Mouse (Mus musculus) urinary bladder, postnatal 36 days (tissue): ENCODE measurements around the gene Sfrp5.
A peak's percentile ranks its signal among the peaks of the same experiment; 100 is the strongest.

Experiments used
- DNase-seq, 2 experiments: peaks; one replicate each; pipeline ENCODE4 v3.0.0; 2022; ENCODE audit warnings: low spot score in 2 of 2, mixed read lengths in 1 of 2

Sfrp5 gene

GRCm38 (mm10) chr19:42198026-42198425 lies 4.0 kb downstream of the Sfrp5 start:
- no peak for DNase-seq

GRCm38 (mm10) chr19:42197066-42197465 lies 5.0 kb downstream of the Sfrp5 start:
- DNase-seq, result no peak

DNA sequence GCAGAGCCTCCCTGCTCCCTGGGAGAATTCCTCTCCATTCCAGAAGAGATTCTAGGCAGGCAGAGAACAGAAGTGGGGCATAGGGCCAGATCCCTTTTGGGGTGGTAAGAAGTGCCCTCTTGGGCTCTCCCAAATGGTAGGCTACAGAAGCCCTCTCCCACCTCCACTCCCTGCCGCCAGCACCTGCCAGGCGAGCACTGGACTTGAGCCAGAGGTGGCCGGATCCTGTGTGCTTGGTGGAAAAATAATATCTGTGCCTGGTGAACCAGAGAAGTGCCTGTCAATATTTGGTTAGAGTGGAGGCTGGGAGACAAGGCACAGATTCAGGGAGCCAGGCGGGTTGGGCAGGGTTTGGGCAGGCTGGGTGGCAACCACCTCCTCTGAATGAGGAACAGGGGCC lies 5.7 kb downstream of the Sfrp5 start:
- DNase-seq, result no peak

DNA sequence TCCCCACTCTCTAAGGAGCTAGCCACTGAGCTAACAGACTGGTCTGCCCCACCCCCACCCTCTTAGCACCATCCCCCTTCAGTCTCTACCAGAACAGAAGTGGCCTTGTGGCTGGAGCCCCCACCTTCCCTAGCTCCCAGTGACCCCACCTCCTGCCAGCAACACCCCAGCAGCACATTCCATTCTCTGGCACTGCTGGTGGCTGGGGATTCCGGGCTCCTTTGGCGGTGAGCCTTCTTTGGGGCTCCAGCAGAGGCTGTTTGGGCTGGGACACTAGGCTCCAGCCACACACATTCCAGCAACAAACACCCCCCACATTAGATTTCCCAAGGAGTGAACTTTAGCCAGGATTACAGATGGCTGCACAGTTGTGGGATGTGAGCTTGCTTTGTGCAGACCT lies 8.7 kb downstream of the Sfrp5 start:
- DNase-seq, result no peak

- DNase-seq, result peak in 1 of 2 experiments; percentile 45
These were observed 11.6 kb downstream of the Sfrp5 start for GRCm38 (mm10) chr19:42190494-42190893.

DNA sequence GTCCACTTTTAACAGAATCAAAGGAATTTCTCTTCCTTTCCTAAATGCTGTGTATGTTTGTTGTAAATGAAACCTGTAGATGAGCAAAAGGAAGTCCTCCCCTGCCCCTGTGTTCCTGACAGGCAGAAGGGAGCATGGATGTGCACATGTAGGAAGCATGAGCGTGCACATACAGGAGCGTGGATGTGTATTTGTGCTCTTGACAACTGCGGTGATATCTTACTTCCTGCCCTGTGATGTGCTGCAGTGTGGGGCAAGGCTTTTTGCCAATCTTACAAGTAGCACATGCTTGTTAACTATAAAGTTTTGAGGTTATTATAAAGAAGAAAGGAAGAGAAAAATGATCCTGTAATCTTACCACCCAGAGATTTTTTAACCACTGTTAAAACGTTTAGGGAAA lies 12.3 kb downstream of the Sfrp5 start:
- no peak for DNase-seq

GRCm38 (mm10) chr19:42182673-42183072 lies 19.4 kb downstream of the Sfrp5 start:
- no peak for DNase-seq

DNA sequence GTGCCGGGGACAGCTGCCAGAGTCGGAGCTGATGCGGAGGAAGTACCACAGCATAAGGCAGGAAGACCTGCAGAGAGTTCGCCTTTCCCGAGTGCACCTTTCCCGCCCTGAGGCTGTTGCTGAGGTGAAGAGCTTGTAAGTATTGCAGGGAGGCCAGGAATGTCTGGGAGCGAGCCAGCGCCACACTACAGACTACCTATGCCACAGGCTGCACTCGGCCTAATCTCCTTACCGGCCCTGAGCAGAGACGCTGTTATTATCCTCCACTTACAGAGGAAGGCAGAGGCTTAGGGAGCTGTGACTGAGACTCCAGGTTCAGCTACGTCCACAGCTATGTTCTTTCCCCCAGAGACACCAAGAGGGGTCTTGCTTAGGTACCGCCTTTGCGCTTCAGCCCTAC lies 22.7 kb downstream of the Sfrp5 start:
- DNase-seq, result no peak

- no peak for DNase-seq
These were observed 24.6 kb downstream of the Sfrp5 start for GRCm38 (mm10) chr19:42177461-42177860.

GRCm38 (mm10) chr19:42176841-42177240 lies 25.2 kb downstream of the Sfrp5 start:
- no peak for DNase-seq

DNA sequence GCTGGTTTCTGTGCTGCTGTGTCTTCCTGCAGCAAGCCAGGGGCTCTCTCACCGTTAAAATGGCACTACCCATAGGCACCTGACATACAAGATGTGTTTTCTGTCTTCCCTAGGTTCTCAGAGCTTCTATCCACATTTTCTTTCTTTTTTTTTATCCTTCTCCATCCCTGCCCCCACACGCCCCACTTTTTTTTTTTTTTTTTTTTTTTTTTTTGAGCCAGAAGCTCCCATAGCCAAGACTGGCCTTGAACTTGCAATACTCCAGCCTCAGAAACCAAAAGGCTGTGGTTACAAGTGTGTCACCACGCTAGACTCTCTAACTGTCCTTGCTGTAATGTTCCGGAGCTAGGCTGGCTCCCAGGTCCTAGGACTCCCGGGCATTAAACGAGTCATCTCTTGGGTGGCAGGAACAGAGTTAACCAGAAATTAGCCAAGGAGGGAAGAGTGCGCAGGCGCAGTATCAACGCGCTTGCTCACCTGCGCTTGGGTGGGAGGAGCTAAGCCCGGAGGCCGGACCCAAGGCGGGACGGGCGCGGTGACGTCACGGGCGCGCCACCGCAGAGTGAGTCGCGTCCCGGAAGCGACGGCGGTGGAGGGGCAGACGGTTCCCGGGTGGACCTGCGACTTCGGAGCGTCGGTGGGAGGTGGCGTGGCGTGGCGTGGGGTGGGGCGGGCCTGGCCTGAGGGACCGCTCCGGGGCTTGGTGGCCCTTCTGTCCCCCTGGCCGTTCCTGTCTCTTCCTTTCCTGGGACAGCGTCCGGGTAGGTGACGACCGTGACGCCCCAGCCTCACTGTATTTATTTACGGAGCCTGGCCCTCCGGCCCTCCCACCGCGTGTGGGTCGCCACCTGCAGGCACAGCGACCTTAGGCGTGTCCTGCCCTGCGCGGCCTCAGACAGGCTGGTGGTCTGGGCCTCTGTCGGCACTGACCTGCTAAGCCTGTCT lies 31.8 kb downstream of the Sfrp5 start:
- DNase-seq, result peak; percentile 90 to 93

- DNase-seq, result no peak
These were observed 32.6 kb downstream of the Sfrp5 start for GRCm38 (mm10) chr19:42169322-42169975.

DNA sequence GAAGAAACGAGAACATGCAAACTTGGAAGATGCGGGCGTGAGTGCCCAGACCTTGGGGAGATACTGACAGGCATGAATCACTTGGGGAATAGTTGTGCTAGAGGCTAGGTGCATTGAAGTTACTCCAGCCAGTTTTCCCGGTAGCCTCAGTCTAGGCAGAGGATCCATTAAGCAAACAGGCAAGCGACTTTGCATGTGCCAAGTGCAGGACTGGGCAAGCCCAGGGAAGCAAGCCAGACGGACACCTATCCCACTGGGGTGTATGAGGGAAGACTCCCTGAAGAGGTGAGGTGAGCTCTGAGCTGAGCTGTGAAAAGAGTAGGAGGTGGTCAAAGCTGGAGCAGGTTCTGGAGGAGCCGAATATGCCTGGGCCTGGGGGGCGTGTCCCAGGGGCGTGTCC lies 34.6 kb downstream of the Sfrp5 start:
- no peak for DNase-seq

GRCm38 (mm10) chr19:42166766-42167165 lies 35.3 kb downstream of the Sfrp5 start:
- DNase-seq, result no peak

DNA sequence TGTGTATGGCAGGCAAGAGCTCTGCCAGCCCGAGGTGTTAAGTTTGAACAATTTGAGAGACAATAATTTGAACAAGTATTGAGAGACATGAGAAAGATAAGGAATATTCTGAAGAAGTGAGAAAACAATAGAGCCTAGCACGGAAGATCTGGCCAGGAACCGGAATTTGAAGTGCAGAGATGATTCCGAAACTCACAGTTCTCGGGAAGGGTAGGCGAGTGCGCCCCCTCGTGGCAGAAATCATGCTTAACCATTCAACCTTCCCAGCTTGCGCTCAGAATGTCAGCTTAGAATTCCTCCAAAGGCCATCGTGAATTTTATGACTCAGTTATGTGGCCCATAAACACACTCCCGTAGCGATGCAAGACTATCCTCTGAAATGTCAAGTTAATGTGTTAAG lies 35.9 kb downstream of the Sfrp5 start:
- peak; percentile 84 to 88 for DNase-seq

DNA sequence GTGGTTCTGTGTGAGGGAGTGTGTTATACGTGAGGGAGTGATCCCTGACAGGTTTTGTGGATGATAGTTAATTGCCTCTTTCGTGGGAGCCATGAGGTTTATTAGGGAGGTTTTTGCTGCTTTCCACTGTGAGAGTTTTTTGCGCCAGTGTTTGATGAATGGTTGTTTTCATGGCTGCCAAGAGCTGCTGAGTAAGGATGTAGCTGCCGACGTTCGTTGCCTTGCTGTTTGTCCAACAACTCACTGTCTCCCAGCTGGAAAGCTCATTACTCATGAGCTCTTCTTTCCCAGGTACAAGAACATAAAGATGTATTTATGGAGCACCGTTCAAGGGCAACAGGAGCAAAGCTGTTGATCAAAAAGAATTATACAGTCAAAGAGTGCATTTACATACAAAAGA lies 37.9 kb downstream of the Sfrp5 start:
- DNase-seq, result no peak

- DNase-seq, result no peak
These were observed 38.3 kb downstream of the Sfrp5 start, which contains the start of gene Zfyve27 for GRCm38 (mm10) chr19:42163764-42164163. Gene Zfyve27 (plus strand): TSS chr19:42163951.

DNA sequence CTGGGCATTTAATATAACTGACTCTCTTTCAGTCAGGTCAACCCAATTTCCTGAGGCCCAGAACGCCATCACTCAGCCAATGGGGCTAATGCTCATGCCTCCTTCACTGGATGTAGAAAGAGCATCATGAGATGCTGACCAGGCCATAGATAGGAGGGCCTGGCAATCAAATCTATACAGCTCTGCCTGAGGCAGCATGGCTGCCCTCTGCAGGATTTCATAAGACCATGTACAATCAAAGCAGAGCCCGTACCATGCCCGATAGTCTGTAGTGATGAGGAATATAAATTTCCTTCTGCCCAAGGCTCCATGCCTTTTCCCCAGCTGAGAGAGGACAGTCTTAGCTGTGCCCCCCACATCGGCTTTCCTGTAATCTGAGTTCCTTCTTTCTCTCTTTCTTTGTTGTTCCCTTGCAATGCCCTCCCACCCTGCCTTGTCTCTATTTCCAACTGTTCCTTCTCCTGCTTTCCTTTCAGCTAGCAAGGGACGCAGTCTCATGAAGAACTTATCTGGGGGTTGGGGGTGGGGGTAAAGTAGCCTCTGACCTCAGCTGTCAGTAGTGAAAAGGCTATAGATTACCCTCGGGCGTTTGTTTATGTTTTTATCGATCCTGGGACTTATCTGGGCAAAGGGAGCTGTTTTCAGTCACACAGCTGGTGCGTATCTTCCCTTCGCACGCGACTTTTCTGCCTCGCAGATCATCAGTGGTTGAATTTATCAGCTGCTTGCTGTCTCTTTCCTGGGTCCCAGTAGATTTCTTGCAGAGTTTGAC lies 43.6 kb downstream of the Sfrp5 start:
- DNase-seq, result no peak

DNA sequence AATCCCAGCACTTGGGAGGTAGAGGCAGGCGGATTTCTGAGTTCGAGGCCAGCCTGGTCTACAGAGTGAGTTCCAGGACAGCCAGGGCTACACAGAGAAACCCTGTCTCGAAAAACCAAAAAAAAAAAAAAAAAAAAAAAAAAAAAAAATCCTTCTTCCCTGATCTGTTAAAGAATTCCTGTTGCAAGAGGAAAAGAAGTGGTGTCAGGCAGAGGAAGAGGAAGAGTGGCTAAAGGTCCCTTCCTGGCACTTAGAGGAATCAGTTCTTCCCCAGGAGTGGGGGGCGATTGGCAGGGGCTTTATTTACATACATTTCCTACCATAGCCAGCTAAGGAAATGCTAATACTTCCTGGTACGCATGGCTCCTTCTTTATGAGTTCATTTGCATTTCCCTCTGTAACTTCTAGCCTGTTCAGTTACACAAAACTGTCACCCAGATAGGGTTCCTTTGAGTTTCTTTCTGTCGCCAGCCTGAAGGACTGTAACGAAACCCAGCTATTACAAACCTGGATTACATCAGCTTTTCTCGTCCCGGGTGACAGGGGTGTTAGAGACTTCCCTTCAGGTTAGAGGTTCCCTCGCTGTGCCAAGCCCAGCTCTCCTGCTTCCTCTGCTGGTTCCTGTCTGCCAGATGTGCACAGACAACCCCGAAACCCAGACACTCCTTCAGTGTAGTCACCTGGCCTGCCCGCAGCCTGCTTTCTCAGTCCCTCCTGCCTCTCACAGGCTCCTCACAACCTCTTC lies 44.4 kb downstream of the Sfrp5 start:
- DNase-seq, result no peak

GRCm38 (mm10) chr19:42151990-42152389 lies 50.1 kb downstream of the Sfrp5 start:
- DNase-seq, result peak; percentile 84 to 85

DNA sequence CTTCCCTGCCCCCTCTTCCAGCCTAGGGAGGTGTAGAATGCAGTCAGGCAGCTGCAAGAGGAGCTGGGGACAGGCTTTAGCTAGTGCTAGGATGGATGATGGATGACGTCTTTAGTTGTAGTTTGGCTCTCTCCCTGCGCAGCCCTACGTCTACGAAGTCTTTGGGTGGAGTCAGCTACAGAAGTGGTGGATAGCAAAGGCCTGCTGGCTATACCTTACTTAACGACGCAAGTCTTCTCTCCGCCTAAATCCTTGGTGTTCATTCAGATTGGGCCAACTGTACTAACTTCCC lies 53.5 kb downstream of the Sfrp5 start:
- no peak for DNase-seq
